Mouse (Mus musculus) stomach, embryonic 15.5 days (tissue): ENCODE measurements around the gene 1700042G07Rik. TPM values are rescaled to one million over a fixed set of nuclear protein-coding genes. Genes with fewer than 3 reads are reported as not detected.

Experiments used
- ATAC-seq: fragments of 200-750 bp; cut with Nextera tagmentation; 2 replicates; pipeline ENCODE4 v1.8.0; 2017; ENCODE audit warnings: low read depth, moderate number of reproducible peaks, moderate TSS enrichment; ENCODE audit not compliant: insufficient read depth, low FRiP score
- H3K27ac ChIP-seq: fragments of 300-500 bp; sonication (generic); 2 replicates; pipeline ENCODE4 v1.5.1; 2015; ENCODE audit warnings: mild to moderate bottlenecking, inconsistent platforms
- H3K27me3 ChIP-seq: fragments of 300-500 bp; sonication (generic); replicated peaks from 2 replicates; pipeline ENCODE4 v1.6.1; 2015; ENCODE audit warnings: inconsistent platforms
- H3K36me3 ChIP-seq: fragments of 300-500 bp; sonication (generic); 2 replicates; pipeline ENCODE4 v1.6.1; 2015; ENCODE audit warnings: inconsistent platforms
- H3K4me1 ChIP-seq: fragments of 300-500 bp; sonication (generic); 2 replicates; pipeline ENCODE4 v1.6.1; 2015; ENCODE audit warnings: inconsistent platforms
- H3K4me2 ChIP-seq: fragments of 300-500 bp; sonication (generic); 2 replicates; pipeline ENCODE4 v1.6.1; 2015; ENCODE audit warnings: mild to moderate bottlenecking, inconsistent platforms
- H3K4me3 ChIP-seq: fragments of 300-500 bp; sonication (generic); replicated peaks from 2 replicates; pipeline ENCODE4 v1.5.1; 2015; ENCODE audit warnings: inconsistent platforms
- H3K9ac ChIP-seq: fragments of 300-500 bp; sonication (generic); 2 replicates; pipeline ENCODE4 v1.6.1; 2015; ENCODE audit warnings: inconsistent platforms
- H3K9me3 ChIP-seq: fragments of 300-500 bp; sonication (generic); 2 replicates; pipeline ENCODE4 v1.6.1; 2016; ENCODE audit warnings: inconsistent platforms
- WGBS: fragments of 180-500 bp; shearing (Covaris S2); methylation state at CpG from one replicate; pipeline ENCODE4 v1.1.7; 2015; 5-methylcytosine and 5-hydroxymethylcytosine counted together
- polyA plus RNA-seq: library from polyadenylated mRNA; unstranded; fragments of >200 nt; fragmentation: Nextera tagmentation; extraction: Ambion mirVana; gene quantifications from 2 replicates; pipeline ENCODE4 v1.2.1, GENCODE M21; 2015

1700042G07Rik gene
- polyA plus RNA-seq, 1 experiment from 2014 or later: not detected

DNA sequence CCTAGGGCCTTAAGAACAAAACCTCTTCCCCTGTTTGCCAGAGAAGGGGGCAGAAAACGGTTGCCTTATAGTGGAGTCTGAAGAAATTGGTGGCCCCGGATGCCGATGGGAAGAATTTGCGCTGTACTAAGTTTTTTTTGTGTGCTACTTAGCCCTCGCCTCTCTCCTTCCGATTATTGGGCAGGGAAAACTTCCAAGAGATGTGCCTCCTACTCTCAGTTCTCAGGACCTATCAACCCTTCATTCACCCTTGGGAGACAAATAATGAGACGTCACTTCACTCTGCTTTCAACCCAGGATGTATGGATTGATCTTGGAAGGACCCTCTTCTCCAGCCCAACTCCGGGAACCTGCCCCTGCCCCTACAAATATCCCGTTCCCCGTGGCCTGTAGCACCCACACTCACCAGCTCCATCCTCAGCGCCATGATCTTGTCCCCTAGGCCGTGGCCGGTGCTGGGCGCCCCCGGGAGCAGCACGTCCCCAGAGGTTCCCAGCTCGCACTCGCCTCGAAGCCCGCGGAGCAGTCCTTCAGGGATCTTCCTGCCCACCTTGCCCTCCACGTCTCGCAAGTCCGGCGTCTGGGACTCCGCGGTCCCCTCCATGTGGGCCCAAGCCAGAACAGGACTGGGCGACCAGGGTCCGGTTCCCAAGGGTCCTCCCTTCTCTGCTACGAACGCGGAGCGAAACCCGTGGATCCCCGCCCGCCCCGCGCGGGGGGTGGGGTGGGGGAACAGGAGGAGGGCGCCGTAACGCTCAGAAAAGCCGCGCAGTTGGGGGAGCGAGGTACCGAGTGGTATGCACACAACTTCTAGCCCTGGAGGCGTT, 29.1 kb upstream of the 1700042G07Rik start:
- Histone ChIP-seq H3K27me3 (no peaks in the 10 kb centered on the region), H3K4me3 (peak overlapping the region; percentile 73), H3K4me1 (peaks cover 11% of the 10 kb centered on the region), H3K36me3 (no peaks in the 10 kb centered on the region), H3K4me2 (peak overlapping the region; percentile 98), H3K27ac (no peak overlapping the region), H3K9ac (peak overlapping the region; percentile 53), H3K9me3 (no peaks in the 10 kb centered on the region)
- peak; percentile 52; the same call in 1 of the 2 replicates for ATAC-seq
- WGBS: 1% methylated on average over 47 of the region's 47 CpGs

GRCm38 (mm10) chr4:116149812-116150155, 23.4 kb upstream of the 1700042G07Rik start:
- H3K36me3 ChIP-seq: peaks cover 22% of the 10 kb centered on the region
- ATAC-seq: no peak
- WGBS: 27% methylated on average over 6 of the region's 6 CpGs

GRCm38 (mm10) chr4:116150156-116150861, 22.9 kb upstream of the 1700042G07Rik start:
- H3K4me2 ChIP-seq: peak overlapping the region; percentile 83
- peaks cover 28% of the 10 kb centered on the region for H3K36me3 ChIP-seq
- peak; percentile 91 for ATAC-seq
- no peaks in the 10 kb centered on the region for H3K9me3 ChIP-seq
- WGBS: under 1% methylated on average over 62 of the region's 73 CpGs
- H3K4me3 ChIP-seq: peak overlapping the region; percentile 61
- peak overlapping the region; percentile 92 for H3K27ac ChIP-seq
- H3K27me3 ChIP-seq: no peaks in the 10 kb centered on the region
- H3K4me1 ChIP-seq: peaks cover 11% of the 10 kb centered on the region
- H3K9ac ChIP-seq: peak overlapping the region; percentile 76

More at GRCm38 (mm10) chr4:116149812-116150155, 23.4 kb upstream of the 1700042G07Rik start:
- Histone ChIP-seq H3K9ac (peak overlapping the region; percentile 76), H3K27ac (peak overlapping the region; percentile 92), H3K4me3 (peak overlapping the region; percentile 61), H3K4me1 (peaks cover 11% of the 10 kb centered on the region), H3K4me2 (peak overlapping the region; percentile 83), H3K9me3 (no peaks in the 10 kb centered on the region), H3K27me3 (no peaks in the 10 kb centered on the region)

DNA sequence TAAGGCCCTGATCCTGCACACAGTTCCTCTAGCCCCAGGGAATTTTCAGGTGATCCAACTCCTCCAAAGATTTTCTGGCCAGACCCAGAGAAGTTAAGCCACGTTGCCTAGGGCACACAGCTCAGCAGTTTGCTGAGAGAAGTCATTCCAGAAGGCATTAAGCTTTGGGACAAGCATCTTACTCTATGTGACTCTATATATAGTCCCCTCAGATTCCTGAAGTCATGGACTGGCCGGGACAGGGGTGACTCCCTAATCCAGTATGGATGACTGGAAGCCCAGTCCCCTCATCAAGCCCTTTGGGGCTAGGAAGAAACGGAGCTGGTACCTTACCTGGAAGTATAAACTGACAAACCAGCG, 22.3 kb upstream of the 1700042G07Rik start:
- no peaks in the 10 kb centered on the region for H3K27me3 ChIP-seq
- peaks cover 11% of the 10 kb centered on the region for H3K4me1 ChIP-seq
- peak overlapping the region; percentile 61 for H3K4me3 ChIP-seq
- H3K9me3 ChIP-seq: no peaks in the 10 kb centered on the region
- WGBS: 27% methylated on average over 4 of the region's 4 CpGs
- peak overlapping the region; percentile 76 for H3K9ac ChIP-seq
- ATAC-seq: no peak
- peak overlapping the region; percentile 71 for H3K27ac ChIP-seq
- H3K36me3 ChIP-seq: peaks cover 33% of the 10 kb centered on the region
- peak overlapping the region; percentile 83 for H3K4me2 ChIP-seq

GRCm38 (mm10) chr4:116151238-116151637, 21.9 kb upstream of the 1700042G07Rik start, which contains the start of gene Lurap1:
Gene Lurap1 (minus strand): TSS chr4:116151338.
- Histone ChIP-seq H3K9me3 (no peaks in the 10 kb centered on the region), H3K4me3 (peak within 1 kb of the TSS; percentile 61), H3K27ac (peak within 1 kb of the TSS; percentile 92), H3K4me2 (peak within 1 kb of the TSS; percentile 83), H3K4me1 (peaks cover 11% of the 10 kb centered on the region), H3K27me3 (no peaks in the 10 kb centered on the region), H3K36me3 (peaks cover 37% of the 10 kb centered on the region), H3K9ac (peak within 1 kb of the TSS; percentile 76)
- WGBS: 69% methylated on average over 6 of the region's 6 CpGs
- ATAC-seq: no peak

- H3K4me1 ChIP-seq: peaks cover 11% of the 10 kb centered on the region
- no peak for ATAC-seq
- no peak overlapping the region for H3K4me2 ChIP-seq
- H3K9ac ChIP-seq: no peak overlapping the region
- H3K27ac ChIP-seq: no peak overlapping the region
- WGBS: 93% methylated on average over 15 of the region's 15 CpGs
- no peak overlapping the region for H3K4me3 ChIP-seq
- H3K9me3 ChIP-seq: no peaks in the 10 kb centered on the region
- no peaks in the 10 kb centered on the region for H3K27me3 ChIP-seq
- peaks cover 49% of the 10 kb centered on the region for H3K36me3 ChIP-seq
Observed at GRCm38 (mm10) chr4:116152702-116153101, 20.5 kb upstream of the 1700042G07Rik start.

DNA sequence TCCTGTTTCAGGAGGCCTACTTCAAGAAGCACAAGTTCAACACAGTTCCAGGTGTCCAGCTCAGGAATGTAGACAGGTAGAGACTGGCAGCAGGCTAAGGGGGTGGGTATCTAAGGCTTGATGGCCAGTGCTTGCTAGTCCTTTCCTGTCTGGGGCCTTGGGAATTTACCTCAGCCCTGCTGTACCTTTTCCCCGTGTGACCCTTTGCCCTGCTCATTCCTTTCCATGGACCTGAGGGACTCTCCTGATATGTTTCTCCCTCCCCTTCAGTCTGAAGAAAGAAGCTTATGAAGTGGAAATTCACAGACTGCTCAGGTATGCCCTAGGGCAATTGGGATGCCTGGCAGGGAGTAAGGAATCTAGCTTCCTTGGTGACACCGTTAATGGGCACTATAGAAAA, 15.3 kb upstream of the 1700042G07Rik start:
- whole genome bisulfite sequencing: 89% methylated on average over 2 of the region's 2 CpGs
- H3K27me3 ChIP-seq: no peaks in the 10 kb centered on the region
- no peak overlapping the region for H3K4me3 ChIP-seq
- no peak for ATAC-seq
- no peaks in the 10 kb centered on the region for H3K9me3 ChIP-seq
- H3K4me2 ChIP-seq: no peak overlapping the region
- H3K4me1 ChIP-seq: no peaks in the 10 kb centered on the region
- no peak overlapping the region for H3K27ac ChIP-seq
- no peak overlapping the region for H3K9ac ChIP-seq
- H3K36me3 ChIP-seq: peaks cover 67% of the 10 kb centered on the region

DNA sequence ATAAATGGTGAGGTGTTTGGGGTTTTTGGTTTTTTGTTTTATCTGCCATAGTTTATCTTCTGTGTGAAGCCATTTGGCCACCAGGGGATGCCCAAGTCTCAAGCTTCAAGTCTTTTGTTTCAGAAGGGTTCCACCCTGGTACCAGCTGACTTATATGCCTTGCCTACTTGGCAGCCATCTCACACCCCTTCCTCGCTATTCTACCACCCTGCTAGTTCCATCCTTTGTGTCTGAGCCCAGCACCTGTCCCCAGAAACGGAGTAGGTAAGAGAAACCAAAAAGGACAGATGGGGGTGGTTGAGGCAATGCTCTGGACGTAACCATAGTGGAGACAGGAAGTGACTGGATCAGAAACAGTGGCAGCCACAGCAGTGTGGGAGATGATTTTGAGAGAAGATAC, 13.3 kb upstream of the 1700042G07Rik start:
- H3K36me3 ChIP-seq: peaks cover 47% of the 10 kb centered on the region
- H3K27ac ChIP-seq: no peak overlapping the region
- no peak for ATAC-seq
- H3K4me3 ChIP-seq: no peak overlapping the region
- 77% methylated on average over 3 of the region's 3 CpGs for WGBS
- H3K4me2 ChIP-seq: no peak overlapping the region
- H3K4me1 ChIP-seq: 0 out of 2 replicates have a peak, but pooled peaks cover 5% of the 10 kb centered on the region
- H3K27me3 ChIP-seq: no peaks in the 10 kb centered on the region
- no peaks in the 10 kb centered on the region for H3K9me3 ChIP-seq
- H3K9ac ChIP-seq: no peak overlapping the region

DNA sequence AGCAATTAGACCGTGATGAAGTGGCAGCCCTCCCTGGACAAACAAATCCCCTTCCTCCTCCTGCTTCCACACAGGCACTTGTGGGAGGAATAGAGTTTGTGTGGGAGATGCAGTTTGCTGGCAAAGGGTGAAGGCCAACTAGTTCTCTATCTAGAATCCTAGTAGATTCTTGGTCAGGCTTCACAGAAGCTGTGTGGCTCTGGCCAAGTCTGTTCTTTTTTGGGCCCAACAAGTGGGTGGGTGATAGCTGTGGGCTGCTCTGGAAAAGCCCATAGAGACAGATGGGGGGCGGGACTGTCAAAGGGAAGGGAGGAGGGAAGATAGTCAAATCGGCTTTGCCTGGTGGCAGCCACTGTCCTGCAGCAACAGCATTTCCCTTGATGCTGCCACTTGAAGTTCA, 12.4 kb upstream of the 1700042G07Rik start:
- Histone ChIP-seq H3K27me3 (no peaks in the 10 kb centered on the region), H3K9ac (no peak overlapping the region), H3K9me3 (no peaks in the 10 kb centered on the region), H3K27ac (no peak overlapping the region), H3K36me3 (peaks cover 38% of the 10 kb centered on the region), H3K4me1 (peaks cover 5% of the 10 kb centered on the region; the same call in 1 of the 2 replicates), H3K4me2 (no peak overlapping the region), H3K4me3 (no peak overlapping the region)
- no peak for ATAC-seq
- WGBS: 77% methylated on average over 3 of the region's 3 CpGs

- no peaks in the 10 kb centered on the region for H3K27me3 ChIP-seq
- no peak overlapping the region for H3K27ac ChIP-seq
- peaks cover 5% of the 10 kb centered on the region; the same call in 1 of the 2 replicates for H3K4me1 ChIP-seq
- no peaks in the 10 kb centered on the region for H3K9me3 ChIP-seq
- H3K4me3 ChIP-seq: no peak overlapping the region
- 83% methylated on average over 4 of the region's 4 CpGs for WGBS
- H3K36me3 ChIP-seq: peaks cover 25% of the 10 kb centered on the region
- H3K4me2 ChIP-seq: no peak overlapping the region
- ATAC-seq: no peak
- no peak overlapping the region for H3K9ac ChIP-seq
Observed at GRCm38 (mm10) chr4:116162142-116162541, 11.0 kb upstream of the 1700042G07Rik start.

GRCm38 (mm10) chr4:116164759-116165554, 8.2 kb upstream of the 1700042G07Rik start:
- peak overlapping the region; percentile 60 for H3K27ac ChIP-seq
- no peaks in the 10 kb centered on the region for H3K9me3 ChIP-seq
- no peak overlapping the region; the same call in 1 of the 2 replicates for H3K4me2 ChIP-seq
- H3K9ac ChIP-seq: no peak overlapping the region
- H3K4me1 ChIP-seq: peaks cover 5% of the 10 kb centered on the region; the same call in 1 of the 2 replicates
- H3K36me3 ChIP-seq: peaks cover 7% of the 10 kb centered on the region; the same call in 1 of the 2 replicates
- WGBS: 66% methylated on average over 2 of the region's 2 CpGs
- H3K27me3 ChIP-seq: no peaks in the 10 kb centered on the region
- peak; percentile 69 for ATAC-seq
- no peak overlapping the region for H3K4me3 ChIP-seq
